Mouse (Mus musculus): ENCODE results near the gene Pcbp1. TPM values are rescaled to one million over a fixed set of nuclear protein-coding genes. Genes with fewer than 3 reads are reported as not detected.

Pcbp1 gene
- total RNA-seq, 2 experiments from 2014 or later = 58.4 to 147 TPM

Other genes starting within 250 kb of the Pcbp1 start
- gene Fam136a, start 160.7 kb downstream of the Pcbp1 start, total RNA-seq (2015; ENCODE audit: low replicate concordance) = 2.9 and 3.4 TPM in 2 replicates
- gene Fam136a, start 160.7 kb downstream of the Pcbp1 start, total RNA-seq (2017; ENCODE audit: low replicate concordance) = 0.68 and 6.3 TPM in 2 replicates
- 215 and 223 TPM in 2 replicates for gene Snrpg, start 155.0 kb downstream of the Pcbp1 start, total RNA-seq (2015; ENCODE audit: low replicate concordance)
- 5.6 and 62.1 TPM in 2 replicates for gene Snrpg, start 155.0 kb downstream of the Pcbp1 start, total RNA-seq (2017; ENCODE audit: low replicate concordance)
- gene Pcyox1, start 129.2 kb downstream of the Pcbp1 start, total RNA-seq (2015; ENCODE audit: low replicate concordance) = 10.9 and 15.1 TPM in 2 replicates
- gene Pcyox1, start 129.2 kb downstream of the Pcbp1 start, total RNA-seq (2017; ENCODE audit: low replicate concordance) = 8.0 and 8.5 TPM in 2 replicates
- 42.5 and 59.5 TPM in 2 replicates for gene Tia1, start 122.1 kb downstream of the Pcbp1 start, total RNA-seq (2015; ENCODE audit: low replicate concordance)
- 32.9 and 39.7 TPM in 2 replicates for gene Tia1, start 122.1 kb downstream of the Pcbp1 start, total RNA-seq (2017; ENCODE audit: low replicate concordance)
- gene Gm44790, start 99.7 kb downstream of the Pcbp1 start, total RNA-seq (2015; ENCODE audit: low replicate concordance) = 2.5 TPM in 1 of 2 replicates, not detected in the other
- gene Gm44790, start 99.7 kb downstream of the Pcbp1 start, total RNA-seq (2017; ENCODE audit: low replicate concordance) = not detected in 2 replicates
- gene C87436, start 87.9 kb downstream of the Pcbp1 start, total RNA-seq (2015; ENCODE audit: low replicate concordance) = 20.5 and 22.6 TPM in 2 replicates
- 7.1 and 8.0 TPM in 2 replicates for gene C87436, start 87.9 kb downstream of the Pcbp1 start, total RNA-seq (2017; ENCODE audit: low replicate concordance)
- 4.3 TPM in 1 of 2 replicates, not detected in the other for gene Asprv1, start 101.8 kb upstream of the Pcbp1 start, total RNA-seq (2015; ENCODE audit: low replicate concordance)
- gene Asprv1, start 101.8 kb upstream of the Pcbp1 start, total RNA-seq (2017; ENCODE audit: low replicate concordance) = 0.64 and 6.5 TPM in 2 replicates
- gene Mxd1, start 142.8 kb upstream of the Pcbp1 start, total RNA-seq (2015; ENCODE audit: low replicate concordance) = 120 and 125 TPM in 2 replicates
- 150 and 170 TPM in 2 replicates for gene Mxd1, start 142.8 kb upstream of the Pcbp1 start, total RNA-seq (2017; ENCODE audit: low replicate concordance)
- 79.2 and 101 TPM in 2 replicates for gene Snrnp27, start 158.2 kb upstream of the Pcbp1 start, total RNA-seq (2015; ENCODE audit: low replicate concordance)
- gene Snrnp27, start 158.2 kb upstream of the Pcbp1 start, total RNA-seq (2017; ENCODE audit: low replicate concordance) = 78.6 and 116 TPM in 2 replicates
- gene Gmcl1, start 207.1 kb upstream of the Pcbp1 start, total RNA-seq (2015; ENCODE audit: low replicate concordance) = 8.8 and 15.1 TPM in 2 replicates
- 5.7 and 17.8 TPM in 2 replicates for gene Gmcl1, start 207.1 kb upstream of the Pcbp1 start, total RNA-seq (2017; ENCODE audit: low replicate concordance)